Mouse (Mus musculus): ENCODE measurements around the gene Stambp. TPM values are rescaled to one million over a fixed set of nuclear protein-coding genes. Genes with fewer than 3 reads are reported as not detected.

Gene Stambp
- polyA plus RNA-seq, 1 experiment = 9.5 TPM

DNA sequence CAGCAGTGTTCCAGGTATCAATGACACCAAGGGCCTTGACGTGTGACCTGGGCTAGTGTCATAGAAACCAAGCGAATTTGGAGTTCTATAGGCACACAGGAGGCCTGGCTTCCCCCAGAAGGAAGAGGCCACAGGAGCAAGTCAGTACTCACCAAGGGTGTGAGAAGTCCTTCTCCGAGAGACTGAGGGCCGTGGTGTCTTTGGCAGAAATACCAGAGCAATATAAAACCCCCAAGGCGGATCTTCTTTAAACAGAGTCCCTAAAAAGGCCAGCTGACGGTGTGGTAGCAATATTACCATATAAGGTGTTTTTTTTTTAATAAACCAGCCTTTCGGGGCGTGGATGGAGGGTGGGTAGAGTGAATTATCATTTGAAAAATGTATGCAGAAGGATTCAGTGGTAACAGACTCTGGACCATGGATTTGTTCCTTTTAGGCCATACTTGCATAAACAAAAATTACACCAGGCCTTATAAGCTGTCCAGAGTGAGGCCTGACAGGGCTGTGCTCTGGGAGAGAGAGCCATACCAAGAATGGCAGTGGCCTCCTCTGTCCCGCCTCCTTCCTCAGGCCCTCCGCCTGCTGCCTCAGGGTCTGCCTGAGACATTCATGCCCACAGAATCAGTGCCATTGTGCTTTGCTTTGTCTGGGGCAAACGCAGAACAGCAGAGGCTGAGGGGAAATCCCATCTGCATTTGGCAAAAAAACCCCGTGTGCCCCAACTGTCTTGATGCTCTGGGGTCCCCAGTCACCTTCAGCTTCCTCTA lies 36.3 kb downstream of the Stambp start, which contains the start of gene Actg2:
Gene Actg2 (minus strand): TSS at position 238 of the 767 bp plus-strand sequence.
- TF ChIP-seq CTCF (IDR thresholded peaks at IDR 0.05; ENCODE audit: extremely low read depth, insufficient read length, insufficient replicate concordance, low read depth, low read length) = no peak
- TF ChIP-seq POLR2A (IDR thresholded peaks at IDR 0.05; ENCODE audit: low read depth, low read length) = no peak

GRCm38 (mm10) chr6:83532608-83533007 lies 39.9 kb downstream of the Stambp start:
- TF ChIP-seq POLR2A (IDR thresholded peaks at IDR 0.05; ENCODE audit: low read depth, low read length) (no peak), CTCF (IDR thresholded peaks at IDR 0.05; ENCODE audit: extremely low read depth, insufficient read length, insufficient replicate concordance, low read depth, low read length) (no peak)
- H3K27ac ChIP-seq (ENCODE audit: insufficient read depth, low read depth, low read length) = no peak overlapping the region
- H3K4me3 ChIP-seq (ENCODE audit: low read depth, low read length) = no peak overlapping the region
- no peaks in the 10 kb centered on the region for H3K36me3 ChIP-seq (ENCODE audit: control insufficient read depth, insufficient read depth, low read length)
- 64% methylated on average over 2 of the region's 2 CpGs for WGBS
- no peaks in the 10 kb centered on the region for H3K27me3 ChIP-seq (ENCODE audit: control insufficient read depth, insufficient read depth, low read length)
- H3K4me1 ChIP-seq (ENCODE audit: control insufficient read depth, insufficient read depth, insufficient read length, low read length) = peaks cover 3% of the 10 kb centered on the region; the same call in 1 of the 2 replicates

More for the DNA sequence above, 36.3 kb downstream of the Stambp start, which contains the start of gene Actg2:
- Histone ChIP-seq H3K4me3 (ENCODE audit: low read depth, low read length) (peak within 1 kb of the TSS; percentile 20; the same call in 1 of the 2 replicates), H3K27ac (ENCODE audit: insufficient read depth, low read depth, low read length) (peak within 1 kb of the TSS; percentile 66), H3K4me1 (ENCODE audit: control insufficient read depth, insufficient read depth, insufficient read length, low read length) (peaks cover 3% of the 10 kb centered on the region; the same call in 1 of the 2 replicates), H3K27me3 (ENCODE audit: control insufficient read depth, insufficient read depth, low read length) (no peaks in the 10 kb centered on the region), H3K36me3 (ENCODE audit: control insufficient read depth, insufficient read depth, low read length) (no peaks in the 10 kb centered on the region)
- WGBS = 75% methylated on average over 12 of the region's 12 CpGs

- H3K27me3 ChIP-seq (ENCODE audit: control insufficient read depth, insufficient read depth, low read length) = no peaks in the 10 kb centered on the region
- TF ChIP-seq CTCF (IDR thresholded peaks at IDR 0.05; ENCODE audit: extremely low read depth, insufficient read length, insufficient replicate concordance, low read depth, low read length) (no peak), POLR2A (IDR thresholded peaks at IDR 0.05; ENCODE audit: low read depth, low read length) (no peak)
- H3K27ac ChIP-seq (ENCODE audit: insufficient read depth, low read depth, low read length) = no peak overlapping the region
- WGBS = 34% methylated on average over 6 of the region's 6 CpGs
- H3K4me1 ChIP-seq (ENCODE audit: control insufficient read depth, insufficient read depth, insufficient read length, low read length) = no peaks in the 10 kb centered on the region; the same call in 1 of the 2 replicates
- no peaks in the 10 kb centered on the region for H3K36me3 ChIP-seq (ENCODE audit: control insufficient read depth, insufficient read depth, low read length)
- H3K4me3 ChIP-seq (ENCODE audit: low read depth, low read length) = no peak overlapping the region
Measured at GRCm38 (mm10) chr6:83523194-83523593, 49.3 kb downstream of the Stambp start.

DNA sequence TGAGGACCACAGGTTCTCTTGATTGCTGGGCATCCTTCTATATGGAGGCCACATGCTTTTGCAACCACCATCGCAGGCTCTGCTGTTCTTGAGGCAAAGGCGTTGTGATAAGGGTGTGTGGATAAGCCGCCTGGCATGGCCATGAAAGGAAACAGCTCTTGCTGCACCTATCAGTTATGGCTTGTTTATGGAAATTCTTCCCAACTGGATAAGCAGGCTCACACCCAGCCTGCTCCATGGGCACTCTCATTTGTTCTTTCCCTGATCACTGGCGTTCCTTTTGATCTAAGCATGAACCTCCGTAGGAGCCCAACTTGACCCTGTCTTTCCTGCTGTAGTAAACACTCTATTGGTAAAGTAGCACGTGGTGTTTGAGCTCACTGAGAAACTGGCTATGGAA lies 50.7 kb downstream of the Stambp start:
- Histone ChIP-seq H3K36me3 (ENCODE audit: control insufficient read depth, insufficient read depth, low read length) (no peaks in the 10 kb centered on the region), H3K27me3 (ENCODE audit: control insufficient read depth, insufficient read depth, low read length) (no peaks in the 10 kb centered on the region), H3K27ac (ENCODE audit: insufficient read depth, low read depth, low read length) (no peak overlapping the region), H3K4me3 (ENCODE audit: low read depth, low read length) (no peak overlapping the region), H3K4me1 (ENCODE audit: control insufficient read depth, insufficient read depth, insufficient read length, low read length) (no peaks in the 10 kb centered on the region; the same call in 1 of the 2 replicates)
- 21% methylated on average over 6 of the region's 6 CpGs for WGBS
- no peak for TF ChIP-seq CTCF (IDR thresholded peaks at IDR 0.05; ENCODE audit: extremely low read depth, insufficient read length, insufficient replicate concordance, low read depth, low read length)
- TF ChIP-seq POLR2A (IDR thresholded peaks at IDR 0.05; ENCODE audit: low read depth, low read length) = no peak

DNA sequence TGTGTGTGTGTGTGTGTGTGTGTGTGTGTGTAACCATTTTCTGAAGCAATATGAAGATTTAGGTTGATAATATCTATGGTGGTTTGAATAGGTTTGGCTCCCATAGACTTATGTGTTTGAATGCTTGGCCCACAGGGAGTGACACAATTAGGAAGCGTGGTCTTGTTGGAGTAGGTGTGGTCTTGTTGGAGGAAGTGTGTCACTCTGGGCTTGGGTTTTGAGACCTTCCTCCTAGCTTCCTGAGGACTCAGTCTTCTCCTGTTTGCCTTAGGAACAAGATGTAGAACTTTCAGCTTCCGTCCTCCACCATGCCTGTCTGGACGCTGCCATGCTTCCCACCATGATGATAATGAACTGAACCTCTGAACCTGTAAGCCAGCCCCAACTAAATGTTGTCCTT lies 53.9 kb downstream of the Stambp start:
- 75% methylated on average over 3 of the region's 3 CpGs for WGBS
- H3K4me3 ChIP-seq (ENCODE audit: low read depth, low read length) = no peak overlapping the region

DNA sequence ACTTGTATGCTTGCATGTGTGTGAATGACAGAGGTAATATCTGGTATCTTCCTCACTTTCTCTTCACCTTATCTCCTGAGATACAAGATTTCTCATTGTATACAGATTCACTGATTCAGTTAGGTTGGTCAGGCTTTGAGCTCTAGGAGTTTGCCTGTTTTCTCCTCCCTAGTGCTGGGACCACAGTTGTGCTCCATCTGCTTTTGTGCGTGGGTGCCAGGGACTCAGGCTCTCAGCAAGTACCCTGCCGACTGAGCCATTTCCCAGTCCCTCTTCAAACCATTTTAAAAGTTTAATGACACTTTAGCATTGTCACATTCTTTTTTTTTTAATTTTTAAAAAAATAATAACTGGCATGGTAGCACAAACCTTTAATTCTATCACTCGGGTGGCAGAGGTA lies 57.4 kb downstream of the Stambp start:
- no peak overlapping the region for H3K4me3 ChIP-seq (ENCODE audit: low read depth, low read length)
- no peak overlapping the region for H3K27ac ChIP-seq (ENCODE audit: insufficient read depth, low read depth, low read length)
- WGBS = 71% methylated on average over 3 of the region's 3 CpGs
- H3K27me3 ChIP-seq (ENCODE audit: control insufficient read depth, insufficient read depth, low read length) = no peaks in the 10 kb centered on the region
- TF ChIP-seq POLR2A (IDR thresholded peaks at IDR 0.05; ENCODE audit: low read depth, low read length) (no peak), CTCF (IDR thresholded peaks at IDR 0.05; ENCODE audit: extremely low read depth, insufficient read length, insufficient replicate concordance, low read depth, low read length) (no peak)
- H3K4me1 ChIP-seq (ENCODE audit: control insufficient read depth, insufficient read depth, insufficient read length, low read length) = no peaks in the 10 kb centered on the region
- H3K36me3 ChIP-seq (ENCODE audit: control insufficient read depth, insufficient read depth, low read length) = no peaks in the 10 kb centered on the region

More for the DNA sequence above, 53.9 kb downstream of the Stambp start:
- Histone ChIP-seq H3K27ac (ENCODE audit: insufficient read depth, low read depth, low read length) (no peak overlapping the region), H3K4me1 (ENCODE audit: control insufficient read depth, insufficient read depth, insufficient read length, low read length) (no peaks in the 10 kb centered on the region; the same call in 1 of the 2 replicates), H3K27me3 (ENCODE audit: control insufficient read depth, insufficient read depth, low read length) (no peaks in the 10 kb centered on the region), H3K36me3 (ENCODE audit: control insufficient read depth, insufficient read depth, low read length) (no peaks in the 10 kb centered on the region)
- TF ChIP-seq CTCF (IDR thresholded peaks at IDR 0.05; ENCODE audit: extremely low read depth, insufficient read length, insufficient replicate concordance, low read depth, low read length) = no peak
- no peak for TF ChIP-seq POLR2A (IDR thresholded peaks at IDR 0.05; ENCODE audit: low read depth, low read length)

DNA sequence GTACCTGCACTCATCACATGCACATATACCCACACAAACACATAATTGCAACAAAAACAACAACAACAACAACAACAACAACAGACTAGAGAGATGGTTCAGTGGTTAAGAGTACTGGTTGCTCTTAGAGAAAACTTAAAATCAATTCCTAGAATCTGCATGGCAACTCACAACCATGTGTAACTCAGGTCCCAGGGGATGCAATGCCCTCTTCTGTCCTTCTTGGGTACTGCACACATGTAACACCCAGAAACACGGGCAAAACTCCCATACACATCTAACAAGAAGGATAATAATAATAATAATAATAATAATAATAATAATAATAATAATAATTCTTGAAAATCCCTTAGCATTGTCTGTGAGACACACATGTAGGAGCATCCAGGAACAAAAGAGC lies 60.0 kb downstream of the Stambp start:
- TF ChIP-seq POLR2A (IDR thresholded peaks at IDR 0.05; ENCODE audit: low read depth, low read length) (no peak), CTCF (IDR thresholded peaks at IDR 0.05; ENCODE audit: extremely low read depth, insufficient read length, insufficient replicate concordance, low read depth, low read length) (0 out of 2 replicates have a peak, but pooled peaks have one; percentile 16)
- Histone ChIP-seq H3K27ac (ENCODE audit: insufficient read depth, low read depth, low read length) (no peak overlapping the region), H3K36me3 (ENCODE audit: control insufficient read depth, insufficient read depth, low read length) (no peaks in the 10 kb centered on the region), H3K4me1 (ENCODE audit: control insufficient read depth, insufficient read depth, insufficient read length, low read length) (no peaks in the 10 kb centered on the region), H3K4me3 (ENCODE audit: low read depth, low read length) (no peak overlapping the region), H3K27me3 (ENCODE audit: control insufficient read depth, insufficient read depth, low read length) (no peaks in the 10 kb centered on the region)
- 13% methylated on average over 1 of the region's 1 CpGs for whole genome bisulfite sequencing
